Mouse (Mus musculus) midbrain, embryonic 10.5 days (tissue): ENCODE results near the gene Foxp1. TPM values are rescaled to one million over a fixed set of nuclear protein-coding genes. Genes with fewer than 3 reads are reported as not detected.

Experiments used
- DNase-seq: peaks from one replicate; pipeline ENCODE4 v3.0.0-alpha.2; 2017; ENCODE audit warnings: low spot score
- H3K27ac ChIP-seq: fragments of 300-500 bp; sonication (generic); replicated peaks from 2 replicates; pipeline ENCODE4 v1.5.1; 2016; ENCODE audit warnings: mild to moderate bottlenecking
- H3K27me3 ChIP-seq: fragments of 300-500 bp; sonication (generic); 2 replicates; pipeline ENCODE4 v1.6.1; 2016; ENCODE audit warnings: low read depth, mild to moderate bottlenecking; ENCODE audit not compliant: poor library complexity, severe bottlenecking
- H3K36me3 ChIP-seq: fragments of 300-500 bp; sonication (generic); 2 replicates; pipeline ENCODE4 v1.6.1; 2016; ENCODE audit warnings: mild to moderate bottlenecking, moderate library complexity
- H3K4me1 ChIP-seq: fragments of 300-500 bp; sonication (generic); 2 replicates; pipeline ENCODE4 v1.6.1; 2016
- H3K4me3 ChIP-seq: fragments of 300-500 bp; sonication (generic); 2 replicates; pipeline ENCODE4 v1.5.1; 2016; ENCODE audit warnings: mild to moderate bottlenecking, moderate library complexity
- H3K9me3 ChIP-seq: fragments of 300-500 bp; sonication (generic); replicated peaks from 2 replicates; pipeline ENCODE4 v1.6.1; 2016; ENCODE audit warnings: mild to moderate bottlenecking
- WGBS: fragments of 180-500 bp; shearing (Covaris S2); methylation state at CpG from one replicate; pipeline ENCODE4 v1.1.7; 2016; 5-methylcytosine and 5-hydroxymethylcytosine counted together
- polyA plus RNA-seq: library from polyadenylated mRNA; unstranded; fragments of >200 nt; fragmentation: Nextera tagmentation; extraction: Ambion mirVana; gene quantifications from 2 replicates; pipeline ENCODE4 v1.2.1, GENCODE M21; 2016

Gene Foxp1
- polyA plus RNA-seq, 1 experiment from 2014 or later: 63.7 TPM

GRCm38 (mm10) chr6:99441100-99441499, 81.4 kb downstream of the Foxp1 start:
- no peaks in the 10 kb centered on the region for H3K9me3 ChIP-seq
- no peak overlapping the region for H3K4me3 ChIP-seq
- no peak overlapping the region for H3K27ac ChIP-seq
- H3K4me1 ChIP-seq: peaks cover 41% of the 10 kb centered on the region
- DNase-seq: no peak
- 0 out of 2 replicates have a peak, but pooled peaks cover 5% of the 10 kb centered on the region for H3K36me3 ChIP-seq
- WGBS: 72% methylated on average over 7 of the region's 7 CpGs
- no peaks in the 10 kb centered on the region for H3K27me3 ChIP-seq

DNA sequence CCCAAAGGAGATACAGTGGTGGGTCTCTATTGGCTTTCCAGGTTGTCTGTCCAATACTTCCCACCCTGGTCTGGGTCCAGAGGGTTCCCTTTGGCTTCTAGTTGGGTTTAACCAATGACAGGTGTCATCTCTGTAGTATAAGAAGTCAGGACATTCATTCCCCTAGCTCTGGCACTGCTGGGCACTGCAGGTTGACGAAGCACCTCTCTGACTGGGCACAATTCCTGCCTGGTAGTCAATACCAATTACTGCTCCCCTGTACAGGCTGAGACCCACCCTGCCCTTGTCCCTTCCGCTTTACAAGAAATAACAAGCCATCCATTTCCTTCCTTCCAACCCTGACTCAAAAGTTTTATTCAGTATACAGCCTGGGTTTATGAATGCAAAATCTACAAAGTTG, 81.9 kb downstream of the Foxp1 start:
- H3K9me3 ChIP-seq: no peaks in the 10 kb centered on the region
- 0 out of 2 replicates have a peak, but pooled peaks cover 5% of the 10 kb centered on the region for H3K36me3 ChIP-seq
- H3K27ac ChIP-seq: peak overlapping the region; percentile 77
- peaks cover 41% of the 10 kb centered on the region for H3K4me1 ChIP-seq
- DNase-seq: no peak
- WGBS: 84% methylated on average over 2 of the region's 2 CpGs
- no peaks in the 10 kb centered on the region for H3K27me3 ChIP-seq
- H3K4me3 ChIP-seq: no peak overlapping the region

DNA sequence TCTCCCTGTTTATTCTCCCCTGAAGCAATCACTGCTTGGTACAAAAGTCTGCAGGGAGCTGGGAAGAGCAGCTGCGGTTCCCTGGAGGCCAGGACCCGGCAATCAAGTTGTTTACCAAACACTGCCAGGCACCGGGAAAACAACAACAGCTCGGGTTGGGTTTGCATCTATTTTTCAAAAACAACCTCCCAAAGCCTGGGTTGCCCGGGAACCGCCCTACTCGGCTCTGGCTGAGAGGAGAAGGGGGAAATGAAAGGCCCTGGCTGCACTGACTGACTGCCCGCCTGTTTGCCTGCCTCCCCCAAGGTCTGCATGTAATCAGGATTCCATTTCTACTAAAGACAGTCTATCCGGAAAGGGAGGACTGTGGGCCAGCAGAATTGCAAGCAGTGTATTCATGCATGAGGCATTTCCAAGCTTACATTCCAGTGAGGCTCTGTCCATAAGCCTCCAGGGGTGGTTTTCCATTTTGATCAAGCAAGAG, 82.6 kb downstream of the Foxp1 start:
- DNase-seq: peak; percentile 48
- Histone ChIP-seq H3K4me3 (peak overlapping the region; percentile 28; the same call in 1 of the 2 replicates), H3K27ac (peak overlapping the region; percentile 77), H3K36me3 (peaks cover 9% of the 10 kb centered on the region), H3K4me1 (peaks cover 41% of the 10 kb centered on the region), H3K9me3 (no peaks in the 10 kb centered on the region), H3K27me3 (no peaks in the 10 kb centered on the region)
- WGBS: under 1% methylated on average over 9 of the region's 9 CpGs

DNA sequence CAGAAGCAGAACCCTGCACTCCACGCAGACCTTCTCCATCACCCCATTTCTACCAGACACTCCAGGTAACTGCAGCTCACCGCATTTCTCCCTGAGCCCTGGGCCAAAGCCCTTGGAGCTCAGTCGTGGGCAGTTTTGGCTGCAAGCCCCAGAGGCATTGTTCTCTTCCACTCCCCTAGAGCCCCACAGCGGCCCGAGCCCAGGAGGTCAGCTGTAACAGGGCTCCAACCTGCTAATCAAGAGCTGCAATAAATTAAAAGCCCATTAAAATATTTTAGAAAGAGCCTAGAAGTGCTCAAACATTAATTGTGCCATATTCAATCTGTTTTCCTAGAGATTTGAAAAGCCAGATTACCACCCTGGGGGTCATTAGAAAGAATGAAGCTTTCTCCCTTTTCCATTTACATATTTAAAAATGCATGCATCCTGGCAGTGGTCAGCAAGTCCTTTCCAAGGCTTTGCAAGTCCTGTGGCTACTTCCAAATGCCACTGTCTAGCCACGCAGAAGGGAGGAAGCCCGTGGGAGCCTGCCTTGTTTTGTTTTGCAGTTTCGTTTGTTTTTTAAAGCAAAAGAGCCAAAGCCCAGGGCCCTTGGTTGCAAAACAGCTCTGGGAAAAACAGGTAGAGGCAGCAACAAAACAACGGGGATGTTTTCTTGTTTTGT, 83.2 kb downstream of the Foxp1 start:
- peaks cover 41% of the 10 kb centered on the region for H3K4me1 ChIP-seq
- peaks cover 15% of the 10 kb centered on the region for H3K36me3 ChIP-seq
- H3K4me3 ChIP-seq: peak overlapping the region; percentile 28; the same call in 1 of the 2 replicates
- H3K27me3 ChIP-seq: no peaks in the 10 kb centered on the region
- DNase-seq: peak; percentile 26
- H3K27ac ChIP-seq: peak overlapping the region; percentile 77
- 5% methylated on average over 9 of the region's 9 CpGs for WGBS
- no peaks in the 10 kb centered on the region for H3K9me3 ChIP-seq

DNA sequence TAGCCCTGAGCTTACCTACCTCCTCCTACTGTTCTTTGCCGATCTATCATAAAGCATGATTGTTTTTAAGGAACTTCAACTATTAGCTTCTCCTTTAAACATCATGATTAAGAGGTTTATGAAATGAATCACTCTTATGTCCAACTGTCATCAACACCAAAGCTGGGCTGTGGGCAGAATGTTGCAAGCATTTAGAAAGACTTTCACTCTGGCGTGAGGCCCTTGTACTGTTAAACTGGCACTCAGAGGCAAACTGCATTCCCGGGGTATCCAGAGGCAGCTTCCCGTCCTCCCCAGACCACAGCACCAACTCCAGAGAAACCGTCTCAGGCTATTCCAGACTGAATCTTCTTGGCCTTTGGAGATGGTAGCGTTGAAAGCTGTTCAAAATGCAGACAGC, 86.2 kb downstream of the Foxp1 start:
- Histone ChIP-seq H3K27me3 (no peaks in the 10 kb centered on the region), H3K4me3 (no peak overlapping the region), H3K4me1 (peaks cover 39% of the 10 kb centered on the region), H3K36me3 (peaks cover 26% of the 10 kb centered on the region), H3K27ac (no peak overlapping the region), H3K9me3 (no peaks in the 10 kb centered on the region)
- WGBS: 92% methylated on average over 6 of the region's 6 CpGs
- no peak for DNase-seq

GRCm38 (mm10) chr6:99435140-99435539, 87.4 kb downstream of the Foxp1 start:
- no peak for DNase-seq
- H3K4me3 ChIP-seq: no peak overlapping the region
- H3K36me3 ChIP-seq: peaks cover 28% of the 10 kb centered on the region
- no peaks in the 10 kb centered on the region for H3K27me3 ChIP-seq
- no peak overlapping the region for H3K27ac ChIP-seq
- WGBS: 93% methylated on average over 10 of the region's 10 CpGs
- H3K9me3 ChIP-seq: no peaks in the 10 kb centered on the region
- peaks cover 27% of the 10 kb centered on the region for H3K4me1 ChIP-seq

- Histone ChIP-seq H3K27ac (no peak overlapping the region), H3K9me3 (no peaks in the 10 kb centered on the region), H3K27me3 (no peaks in the 10 kb centered on the region), H3K4me1 (peaks cover 6% of the 10 kb centered on the region), H3K4me3 (no peak overlapping the region), H3K36me3 (peaks cover 31% of the 10 kb centered on the region)
- 94% methylated on average over 9 of the region's 9 CpGs for WGBS
- no peak for DNase-seq
Observed at GRCm38 (mm10) chr6:99433006-99433405, 89.5 kb downstream of the Foxp1 start.

- DNase-seq: no peak
- Histone ChIP-seq H3K9me3 (no peaks in the 10 kb centered on the region), H3K27ac (no peak overlapping the region), H3K36me3 (peaks cover 31% of the 10 kb centered on the region), H3K27me3 (no peaks in the 10 kb centered on the region), H3K4me1 (no peaks in the 10 kb centered on the region), H3K4me3 (no peak overlapping the region)
- WGBS: 83% methylated on average over 4 of the region's 4 CpGs
Observed at GRCm38 (mm10) chr6:99431941-99432340, 90.6 kb downstream of the Foxp1 start.

- Histone ChIP-seq H3K4me1 (no peaks in the 10 kb centered on the region), H3K27ac (no peak overlapping the region), H3K27me3 (no peaks in the 10 kb centered on the region), H3K36me3 (peaks cover 26% of the 10 kb centered on the region), H3K9me3 (no peaks in the 10 kb centered on the region), H3K4me3 (no peak overlapping the region)
- no peak for DNase-seq
- 94% methylated on average over 14 of the region's 14 CpGs for WGBS
Observed at GRCm38 (mm10) chr6:99430560-99430959, 92.0 kb downstream of the Foxp1 start.

DNA sequence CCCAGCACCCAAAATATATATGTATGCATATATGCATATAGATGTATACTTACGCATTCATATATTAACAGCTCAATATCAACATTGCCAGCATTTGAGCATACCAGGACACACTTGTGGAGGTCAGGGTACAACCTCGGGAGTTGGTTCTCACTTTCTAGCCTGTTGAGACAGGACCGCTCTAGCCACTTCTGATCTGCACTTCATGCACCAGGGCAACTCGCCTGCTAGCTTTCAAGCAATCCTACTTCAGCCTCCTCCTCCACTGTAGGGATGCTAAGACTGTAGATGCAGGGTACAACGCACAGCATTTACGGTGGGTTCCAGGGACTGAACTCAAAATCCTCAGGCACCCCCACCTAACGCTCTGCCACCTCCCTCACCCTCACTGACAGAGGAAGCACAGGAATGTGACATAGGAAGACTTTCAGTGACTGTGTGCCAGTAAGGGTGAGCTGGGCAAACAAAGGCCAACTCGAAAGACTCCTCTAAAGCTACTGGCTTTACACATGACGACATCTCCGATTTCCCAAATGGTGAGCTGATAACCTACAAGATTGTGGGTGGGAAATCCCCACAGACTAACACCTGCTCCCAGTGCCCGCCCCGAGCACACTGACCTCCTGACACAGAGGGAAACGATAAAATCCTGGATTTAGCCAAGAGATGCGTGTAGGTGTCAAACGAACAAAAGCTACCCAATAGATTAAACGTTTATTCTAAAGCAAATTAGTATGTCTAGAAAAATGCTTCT, 93.0 kb downstream of the Foxp1 start:
- WGBS: 84% methylated on average over 16 of the region's 16 CpGs
- peaks cover 19% of the 10 kb centered on the region for H3K36me3 ChIP-seq
- no peak for DNase-seq
- no peak overlapping the region for H3K4me3 ChIP-seq
- no peaks in the 10 kb centered on the region for H3K4me1 ChIP-seq
- no peaks in the 10 kb centered on the region for H3K9me3 ChIP-seq
- H3K27me3 ChIP-seq: no peaks in the 10 kb centered on the region
- H3K27ac ChIP-seq: no peak overlapping the region

DNA sequence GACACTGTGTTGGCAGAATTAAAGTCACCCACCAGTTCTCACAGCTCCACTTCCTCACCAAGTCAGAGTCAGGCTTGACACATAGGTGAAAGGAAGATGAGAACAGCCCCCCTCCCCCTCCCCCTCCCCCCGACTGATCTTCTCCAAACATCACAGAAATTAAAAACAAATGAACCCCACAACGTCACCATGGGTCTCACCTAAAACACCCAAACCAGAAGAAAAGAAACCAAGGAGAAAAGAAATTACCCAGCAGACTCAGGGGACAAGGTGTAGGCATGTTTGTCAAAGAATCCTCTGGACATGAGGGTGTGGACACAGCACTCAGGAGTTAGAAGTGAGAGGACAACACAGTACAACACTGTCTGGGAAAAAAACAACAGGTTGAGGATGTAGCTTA, 93.6 kb downstream of the Foxp1 start:
- no peaks in the 10 kb centered on the region for H3K4me1 ChIP-seq
- DNase-seq: no peak
- H3K36me3 ChIP-seq: peaks cover 17% of the 10 kb centered on the region
- H3K27me3 ChIP-seq: no peaks in the 10 kb centered on the region
- H3K9me3 ChIP-seq: no peaks in the 10 kb centered on the region
- no peak overlapping the region for H3K27ac ChIP-seq
- 81% methylated on average over 2 of the region's 2 CpGs for WGBS
- H3K4me3 ChIP-seq: no peak overlapping the region

DNA sequence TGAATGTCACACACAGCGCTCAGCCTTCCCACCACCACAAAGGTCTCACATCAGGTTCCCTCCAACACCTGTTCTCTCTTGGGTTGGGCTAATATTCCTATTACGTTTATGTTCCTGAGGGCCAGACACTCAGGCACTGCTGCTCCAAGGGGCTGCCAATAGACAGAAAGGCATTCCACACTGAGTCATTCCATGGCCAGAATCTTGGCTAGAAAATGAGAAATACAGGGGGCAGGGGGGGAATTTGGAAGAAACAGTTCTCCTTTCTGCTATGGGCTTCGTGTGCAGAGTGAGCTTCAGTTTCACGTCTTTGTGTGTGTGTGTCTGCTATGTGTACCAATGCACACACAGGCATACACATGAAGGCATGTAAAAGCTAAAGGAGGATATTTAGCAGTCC, 95.2 kb downstream of the Foxp1 start:
- no peaks in the 10 kb centered on the region for H3K9me3 ChIP-seq
- 95% methylated on average over 4 of the region's 4 CpGs for WGBS

GRCm38 (mm10) chr6:99425044-99425443, 97.5 kb downstream of the Foxp1 start:
- Histone ChIP-seq H3K36me3 (peaks cover 12% of the 10 kb centered on the region), H3K9me3 (no peaks in the 10 kb centered on the region), H3K4me3 (no peak overlapping the region), H3K4me1 (no peaks in the 10 kb centered on the region), H3K27ac (no peak overlapping the region), H3K27me3 (no peaks in the 10 kb centered on the region)
- DNase-seq: no peak
- 68% methylated on average over 3 of the region's 3 CpGs for WGBS

More for the DNA sequence above, 95.2 kb downstream of the Foxp1 start:
- no peak for DNase-seq
- Histone ChIP-seq H3K27ac (no peak overlapping the region), H3K36me3 (peaks cover 10% of the 10 kb centered on the region; the same call in 1 of the 2 replicates), H3K4me1 (no peaks in the 10 kb centered on the region), H3K4me3 (no peak overlapping the region), H3K27me3 (no peaks in the 10 kb centered on the region)
